ENCODE assay signal across 8 mouse cellular contexts in genomic region chr10:80569664-80570066, GRCm38 (mm10). TPM values are rescaled to one million over a fixed set of nuclear protein-coding genes. Genes with fewer than 3 reads are reported as not detected.
DNase-seq lines count a peak whose midpoint lies in the region; ATAC-seq lines count a peak whose summit lies in the region.

No protein-coding gene starts in this region.

- WGBS in kidney, embryonic 14.5 days: 37% methylated on average over 10 of the region's 10 CpGs
- 29% methylated on average over 10 of the region's 10 CpGs for WGBS in stomach, embryonic 14.5 days

- no peaks in the 10 kb centered on the region for H3K9me3 ChIP-seq in kidney, embryonic 14.5 days (ENCODE audit: control insufficient read depth, low read length)
- no peaks in the 10 kb centered on the region for H3K9me3 ChIP-seq in stomach, embryonic 14.5 days (ENCODE audit: control insufficient read depth, low read depth, low read length)

- 0 out of 2 replicates have a peak overlapping the region, but pooled peaks have one; percentile 10 for H3K4me2 ChIP-seq in kidney, embryonic 14.5 days (replicated peaks; ENCODE audit: low read depth, low read length)
- no peak overlapping the region for H3K4me2 ChIP-seq in stomach, embryonic 14.5 days (replicated peaks; ENCODE audit: low read depth, low read length)

- peak; percentile 47 for DNase-seq in CD4-positive, CD25-positive, alpha-beta regulatory T cell, adult 2 months (ENCODE audit: low read depth, low spot score)
- DNase-seq in ZHBTc4 (ENCODE audit: low read depth, low spot score): peak; percentile 93
- DNase-seq in gastrocnemius, postnatal 25 days: peak; percentile 83
- peak; percentile 79 for DNase-seq in lung, postnatal 25 days (ENCODE audit: low spot score)

- peaks cover 44% of the 10 kb centered on the region for H3K4me1 ChIP-seq in kidney, embryonic 14.5 days (ENCODE audit: control insufficient read depth, insufficient read depth, low read length)
- H3K4me1 ChIP-seq in stomach, embryonic 14.5 days (ENCODE audit: control insufficient read depth, insufficient read depth, low read length): peaks cover 44% of the 10 kb centered on the region

- no peak overlapping the region for H3K9ac ChIP-seq in kidney, embryonic 14.5 days (ENCODE audit: low read depth, low read length)
- H3K9ac ChIP-seq in stomach, embryonic 14.5 days (replicated peaks; ENCODE audit: low read depth, low read length): no peak overlapping the region

- no peaks in the 10 kb centered on the region for H3K27me3 ChIP-seq in kidney, embryonic 14.5 days (ENCODE audit: control insufficient read depth, insufficient read depth, low read length)
- H3K27me3 ChIP-seq in stomach, embryonic 14.5 days (ENCODE audit: control insufficient read depth, insufficient read depth, low read length): no peaks in the 10 kb centered on the region

- H3K36me3 ChIP-seq in kidney, embryonic 14.5 days (ENCODE audit: control insufficient read depth, insufficient read depth, low read length): peaks cover 14% of the 10 kb centered on the region; the same call in 1 of the 2 replicates
- peaks cover 11% of the 10 kb centered on the region for H3K36me3 ChIP-seq in stomach, embryonic 14.5 days (ENCODE audit: control insufficient read depth, insufficient read depth, low read length)

- no peak overlapping the region; the same call in 1 of the 2 replicates for H3K4me3 ChIP-seq in kidney, embryonic 14.5 days (ENCODE audit: low read length)
- H3K4me3 ChIP-seq in stomach, embryonic 14.5 days (ENCODE audit: low read depth, low read length): no peak overlapping the region

- ATAC-seq in CD4-positive, CD25-positive, alpha-beta regulatory T cell, adult 4 months: no peak
- peak; percentile 20; the same call in 1 of the 2 replicates for ATAC-seq in kidney, embryonic 14.5 days (ENCODE audit: low FRiP score, low TSS enrichment)
- peak; percentile 49; the same call in 1 of the 2 replicates for ATAC-seq in stomach, embryonic 14.5 days (ENCODE audit: insufficient number of reproducible peaks, insufficient read depth, low FRiP score, low read depth)
- no peak for ATAC-seq in frontal cortex, adult (ENCODE audit: low TSS enrichment)

- H3K27ac ChIP-seq in kidney, embryonic 14.5 days (ENCODE audit: low read depth, low read length): no peak overlapping the region
- H3K27ac ChIP-seq in stomach, embryonic 14.5 days (ENCODE audit: low read length): no peak overlapping the region

RNA-seq across cellular contexts. Expression of gene Klf16, which starts 7.5 kb away (rescaled TPM):
- 1 to 10 TPM; 7.2 to 10.0 TPM for polyA plus RNA-seq in CD4-positive, CD25-positive, alpha-beta regulatory T cell, adult 4 months (2017; shearing (Covaris generic))
- total RNA-seq in gastrocnemius, postnatal 25 days (2021): 1 to 10 TPM; 1.2 to 2.0 TPM
- 10.1 and 10.2 TPM in 2 replicates for polyA plus RNA-seq in kidney, embryonic 14.5 days (2014; fragmentation: Nextera tagmentation; extraction: Ambion mirVana)
- polyA plus RNA-seq in stomach, embryonic 14.5 days (2014; fragmentation: Nextera tagmentation; extraction: Ambion mirVana): 8.1 and 8.4 TPM in 2 replicates

RNA-seq across cellular contexts. Expression of gene Rexo1, which starts 8.3 kb away (rescaled TPM):
- polyA plus RNA-seq in CD4-positive, CD25-positive, alpha-beta regulatory T cell, adult 4 months (2017; shearing (Covaris generic)): 10 to 100 TPM; 13.6 to 16.4 TPM
- 1 to 10 TPM; 8.4 to 9.3 TPM for total RNA-seq in gastrocnemius, postnatal 25 days (2021)
- 25.8 and 31.3 TPM in 2 replicates for polyA plus RNA-seq in kidney, embryonic 14.5 days (2014; fragmentation: Nextera tagmentation; extraction: Ambion mirVana)
- 22.9 and 24.3 TPM in 2 replicates for polyA plus RNA-seq in stomach, embryonic 14.5 days (2014; fragmentation: Nextera tagmentation; extraction: Ambion mirVana)

RNA-seq across cellular contexts. Expression of gene Abhd17a, which starts 20.5 kb away (rescaled TPM):
- polyA plus RNA-seq in CD4-positive, CD25-positive, alpha-beta regulatory T cell, adult 4 months (2017; shearing (Covaris generic)): 1 to 10 TPM; 2.3 to 9.7 TPM
- total RNA-seq in gastrocnemius, postnatal 25 days (2021): 10 to 100 TPM; 53.8 to 58.8 TPM
- polyA plus RNA-seq in kidney, embryonic 14.5 days (2014; fragmentation: Nextera tagmentation; extraction: Ambion mirVana): 125 and 130 TPM in 2 replicates
- polyA plus RNA-seq in stomach, embryonic 14.5 days (2014; fragmentation: Nextera tagmentation; extraction: Ambion mirVana): 89.7 and 104 TPM in 2 replicates

RNA-seq across cellular contexts. Expression of gene Atp8b3, which starts 30.7 kb away (rescaled TPM):
- not detected for polyA plus RNA-seq in CD4-positive, CD25-positive, alpha-beta regulatory T cell, adult 4 months (2017; shearing (Covaris generic))
- total RNA-seq in gastrocnemius, postnatal 25 days (2021): not detected
- polyA plus RNA-seq in kidney, embryonic 14.5 days (2014; fragmentation: Nextera tagmentation; extraction: Ambion mirVana): 0.22 and 0.24 TPM in 2 replicates
- polyA plus RNA-seq in stomach, embryonic 14.5 days (2014; fragmentation: Nextera tagmentation; extraction: Ambion mirVana): 0.11 and 0.25 TPM in 2 replicates

RNA-seq across cellular contexts. Expression of gene Scamp4, which starts 33.0 kb away (rescaled TPM):
- polyA plus RNA-seq in CD4-positive, CD25-positive, alpha-beta regulatory T cell, adult 4 months (2017; shearing (Covaris generic)): 100 to 1,000 TPM in 1 of 2 experiments, 10 to 100 TPM in 1; 98.1 to 145 TPM
- total RNA-seq in gastrocnemius, postnatal 25 days (2021): 10 to 100 TPM; 14.3 to 18.4 TPM
- 88.5 and 103 TPM in 2 replicates for polyA plus RNA-seq in kidney, embryonic 14.5 days (2014; fragmentation: Nextera tagmentation; extraction: Ambion mirVana)
- 95.9 and 106 TPM in 2 replicates for polyA plus RNA-seq in stomach, embryonic 14.5 days (2014; fragmentation: Nextera tagmentation; extraction: Ambion mirVana)

Comparison
In these comparisons a context has a peak if more than half of its experiments do, and no peak if none do; other contexts are left out.
1. ATAC-seq: peak in kidney, embryonic 14.5 days (single experiment) and stomach, embryonic 14.5 days (single experiment); none in CD4-positive, CD25-positive, alpha-beta regulatory T cell, adult 4 months (single experiment) and frontal cortex, adult (single experiment).
2. Peak in every context shown above with its lines, with median percentiles within 50 percentile points of each other: DNase-seq.